Mouse (Mus musculus) frontal cortex, postnatal 10 days (tissue): ENCODE results near the gene Cspg4.

ENCODE experiments used
- DNase-seq, 2 experiments: peaks; one replicate each; pipeline ENCODE4 v3.0.0; 2022; ENCODE audit warnings: low spot score in 2 of 2, mixed read lengths in 1 of 2

The Cspg4 gene

DNA sequence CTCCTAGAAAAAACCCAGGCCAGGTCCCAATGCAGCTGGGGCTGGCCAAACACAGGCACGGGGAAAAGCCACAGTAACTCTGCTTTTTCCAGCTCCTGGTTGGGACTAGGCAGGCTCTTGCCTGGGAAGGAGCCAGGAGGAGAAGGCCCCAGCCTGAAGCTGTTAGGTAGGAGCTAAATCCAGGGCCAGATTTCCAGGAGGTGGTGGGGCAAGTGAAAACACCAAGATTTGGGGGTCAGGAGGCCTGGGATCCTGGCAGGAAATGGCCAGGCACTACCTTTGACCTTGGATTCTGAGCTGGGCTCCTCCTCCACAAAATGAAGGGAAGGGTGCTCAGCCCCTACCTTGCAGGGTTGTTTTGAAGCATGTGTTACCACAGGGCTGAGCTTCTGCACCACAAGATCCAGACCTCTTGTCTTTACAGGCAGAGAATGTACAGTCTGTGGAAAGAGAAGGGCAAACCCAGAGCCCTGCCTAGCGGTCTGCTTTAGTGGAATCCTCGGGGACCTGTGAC lies 560 bp upstream of the Cspg4 start, which contains the start of gene Odf3l1:
Gene Odf3l1 (minus strand): TSS at position 464 of the 514 bp plus-strand sequence.
- DNase-seq = no peak

DNA sequence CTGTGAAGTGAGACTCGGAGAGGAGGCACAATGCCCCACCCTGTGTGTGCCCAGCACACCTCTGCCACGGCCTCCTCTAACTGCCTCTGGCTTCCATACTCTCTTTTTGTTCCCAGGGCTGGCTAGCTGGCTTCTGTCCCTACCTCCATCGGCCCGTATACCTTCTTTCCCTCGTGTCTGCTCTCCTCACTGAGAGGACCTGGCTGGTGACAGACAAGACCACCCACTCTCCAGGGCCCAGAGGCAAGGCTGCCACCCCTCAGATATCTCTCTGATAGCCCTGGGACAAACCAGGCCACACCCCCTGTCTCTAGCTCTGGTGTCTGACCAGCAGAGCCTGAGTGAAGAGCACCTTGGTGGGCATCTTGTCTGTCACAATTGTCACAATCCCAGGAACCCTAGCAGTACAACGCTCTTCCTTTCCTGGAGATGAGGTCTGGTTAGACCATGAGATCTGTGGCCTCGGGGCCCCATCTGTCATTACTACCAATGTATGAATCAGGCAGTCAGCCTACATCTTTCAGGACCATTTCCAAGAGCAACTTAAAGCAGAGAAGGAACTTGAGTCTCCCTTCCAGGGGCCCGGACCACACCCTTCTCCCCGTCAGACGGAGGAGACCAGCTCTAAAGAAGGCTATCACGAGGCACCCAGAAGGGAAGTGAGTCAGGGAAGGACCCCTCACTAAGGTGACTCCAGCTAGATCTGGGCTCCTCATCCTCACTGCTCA lies 1.0 kb downstream of the Cspg4 start:
- no peak for DNase-seq

DNA sequence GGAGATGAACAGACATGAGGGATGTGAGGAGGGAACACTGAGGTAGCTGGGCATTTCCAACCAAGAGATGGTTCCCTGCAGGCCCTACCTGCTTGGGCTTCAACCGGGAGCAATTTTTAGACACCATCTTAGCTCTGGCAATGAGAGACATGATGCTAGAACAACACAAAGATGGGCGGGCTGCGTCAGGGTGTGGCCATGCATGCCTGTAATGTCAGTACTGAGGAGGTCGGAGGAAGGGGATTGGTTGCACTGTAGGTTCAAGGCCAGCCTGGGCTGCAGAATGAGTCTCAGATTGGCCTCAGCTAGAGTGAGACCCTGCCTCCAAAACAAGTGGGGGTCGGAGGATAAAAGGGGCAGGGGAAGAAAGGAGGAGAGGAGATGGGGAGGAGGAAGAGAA lies 1.6 kb downstream of the Cspg4 start:
- DNase-seq = no peak

DNA sequence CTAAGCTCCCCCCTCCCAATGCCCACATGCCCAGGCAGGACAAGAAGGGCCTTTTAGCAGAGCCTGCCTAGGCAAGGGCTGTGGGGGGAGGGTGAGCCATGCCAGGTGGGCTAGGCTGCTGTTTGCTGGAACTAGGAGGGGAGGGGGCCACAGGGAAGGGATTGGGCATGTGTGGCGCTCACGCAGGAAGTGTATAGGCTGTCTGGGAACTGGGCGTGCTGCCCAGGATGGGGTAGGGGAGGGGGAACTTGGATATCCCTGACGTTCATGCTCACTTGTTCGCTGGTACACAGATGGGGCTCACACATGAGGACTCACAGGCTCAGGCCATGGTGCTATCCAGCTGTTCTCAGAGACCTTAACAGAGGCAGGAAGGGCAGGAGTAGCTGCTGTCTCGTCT lies 3.5 kb downstream of the Cspg4 start:
- peak; percentile 81 to 89 for DNase-seq

DNA sequence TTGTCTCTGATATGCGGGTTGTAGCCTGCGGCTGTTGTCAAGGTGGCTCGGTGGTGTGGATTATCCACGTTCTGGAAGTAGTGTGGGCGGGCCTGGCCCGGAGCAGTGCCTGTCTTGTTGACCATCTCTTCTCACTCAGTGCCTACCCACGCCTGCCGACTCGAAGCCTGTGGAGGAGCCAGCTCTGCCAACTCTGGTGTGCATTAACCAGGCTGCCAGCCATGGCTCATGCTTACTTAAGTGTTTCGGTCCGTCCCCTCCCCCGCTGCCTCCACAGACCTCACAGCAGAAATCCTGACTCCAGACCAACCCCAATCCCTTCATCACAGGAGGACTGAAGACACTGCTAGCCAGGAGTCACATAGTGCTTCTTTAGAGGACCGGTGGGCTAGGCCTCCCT lies 4.7 kb downstream of the Cspg4 start:
- peak in 1 of 2 experiments; percentile 69 for DNase-seq

DNA sequence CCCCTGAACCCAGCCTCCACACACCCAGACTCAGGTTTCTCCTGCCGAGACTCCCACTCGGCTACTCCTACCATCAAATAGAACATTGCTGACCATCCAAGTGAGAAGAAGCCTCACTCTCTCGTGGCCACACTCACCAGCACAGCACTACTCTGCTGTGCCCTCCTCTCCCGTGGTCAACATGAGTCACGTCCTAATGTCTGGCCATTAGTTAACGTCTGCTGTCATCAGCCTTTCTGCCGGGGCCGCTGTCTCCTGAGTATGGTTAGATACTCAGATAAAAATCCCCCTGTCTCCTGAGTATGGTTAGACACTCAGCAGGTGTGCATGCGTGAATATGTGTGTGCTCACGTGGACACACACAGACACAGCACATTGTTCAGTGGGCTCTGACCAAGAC lies 5.9 kb downstream of the Cspg4 start:
- no peak for DNase-seq

DNA sequence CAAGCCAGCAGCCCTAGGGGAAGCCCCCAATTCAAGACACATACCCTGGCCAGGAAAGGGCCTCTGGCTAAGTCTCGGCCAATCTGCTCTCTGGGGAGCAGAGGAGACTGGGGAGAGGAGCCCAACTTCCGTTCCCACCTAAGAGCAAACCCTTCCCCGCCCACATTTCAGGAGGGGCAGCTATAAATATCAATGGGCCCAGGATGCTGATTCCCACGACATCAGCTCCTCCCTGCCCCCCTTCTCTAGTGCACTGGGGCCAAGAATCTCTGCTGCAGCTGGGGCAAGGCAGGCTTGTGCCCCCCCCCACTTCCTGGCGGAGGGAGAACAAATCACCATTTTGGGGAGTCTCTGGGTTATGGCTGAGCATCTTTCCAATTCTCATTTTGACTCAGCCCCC lies 6.4 kb downstream of the Cspg4 start:
- no peak for DNase-seq

DNA sequence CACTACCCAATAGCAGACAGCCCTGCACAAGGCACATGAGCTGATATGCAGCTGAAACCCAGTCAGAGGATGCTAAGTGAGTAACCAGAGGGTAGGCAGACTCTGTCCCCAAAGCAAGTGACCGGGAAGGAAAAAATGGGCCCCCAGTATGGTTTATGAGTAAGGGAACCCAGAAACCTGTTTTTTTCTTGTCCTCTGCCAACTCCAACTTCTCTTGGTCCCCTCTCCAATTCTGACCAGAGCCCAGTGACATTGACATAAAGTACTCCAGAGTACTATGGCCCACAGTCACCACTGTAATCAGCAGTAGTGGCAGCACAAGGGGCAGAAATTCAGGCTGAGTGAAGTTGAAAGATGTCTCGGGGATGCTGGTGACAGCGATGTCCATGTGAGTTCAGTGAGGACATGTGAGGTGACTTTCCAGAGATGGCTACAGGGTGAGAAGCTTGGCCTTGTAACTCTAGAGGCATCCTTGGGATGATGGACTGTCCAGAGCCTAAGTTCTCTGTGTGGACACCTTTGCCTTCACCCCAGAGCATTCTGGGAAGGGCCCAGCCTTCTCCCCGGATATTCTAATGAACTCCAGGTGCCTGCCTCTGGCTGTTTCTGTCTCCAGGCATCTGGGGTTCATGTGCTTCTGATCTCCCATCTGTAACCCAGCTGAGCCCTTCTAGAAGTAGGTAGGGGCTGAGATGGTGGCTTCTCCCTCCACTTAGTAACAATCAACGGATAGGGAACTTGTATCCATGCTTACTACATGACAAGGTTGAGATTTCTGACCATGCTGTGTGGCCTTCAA lies 7.5 kb downstream of the Cspg4 start:
- DNase-seq = no peak

DNA sequence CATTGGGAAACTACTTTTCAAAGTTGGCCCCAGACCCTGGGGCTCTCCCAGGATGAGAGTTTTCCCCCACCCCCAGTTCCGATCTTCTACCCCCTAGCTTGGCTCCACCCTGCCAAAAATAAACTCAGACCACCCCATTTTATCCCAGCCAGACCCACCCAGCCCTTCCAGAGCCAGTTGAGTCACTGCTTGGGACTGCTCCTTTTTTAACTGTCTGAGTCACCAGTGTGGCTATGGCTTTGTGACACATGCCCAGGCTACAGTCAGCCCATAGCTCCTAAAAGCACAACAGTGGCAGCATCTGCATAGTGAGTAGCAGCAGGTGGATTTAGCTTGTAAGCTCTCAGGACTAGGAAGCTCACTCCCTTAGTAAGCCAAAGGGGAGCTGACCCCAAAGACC lies 8.3 kb downstream of the Cspg4 start:
- DNase-seq = no peak

DNA sequence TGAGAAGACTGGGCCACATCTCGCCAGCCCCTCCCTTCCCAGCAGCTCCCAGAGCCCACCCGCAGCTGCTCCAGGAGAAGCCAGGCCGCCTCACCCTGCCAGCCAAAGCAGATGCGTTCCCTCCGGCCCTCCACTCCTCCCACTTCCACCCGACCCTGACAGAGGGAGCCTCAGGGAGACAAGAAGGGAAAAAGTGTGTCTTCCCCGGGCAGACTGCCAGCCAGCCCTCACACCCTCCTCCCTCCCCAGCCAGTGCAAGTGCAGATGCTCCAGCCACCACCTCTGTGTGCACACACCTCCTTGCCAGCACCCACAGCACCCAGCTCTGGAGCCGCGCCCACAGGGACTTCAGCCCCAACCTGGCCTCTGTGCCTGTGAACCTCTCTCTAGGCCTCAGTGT lies 12.0 kb downstream of the Cspg4 start:
- DNase-seq = peak; percentile 60 to 71

DNA sequence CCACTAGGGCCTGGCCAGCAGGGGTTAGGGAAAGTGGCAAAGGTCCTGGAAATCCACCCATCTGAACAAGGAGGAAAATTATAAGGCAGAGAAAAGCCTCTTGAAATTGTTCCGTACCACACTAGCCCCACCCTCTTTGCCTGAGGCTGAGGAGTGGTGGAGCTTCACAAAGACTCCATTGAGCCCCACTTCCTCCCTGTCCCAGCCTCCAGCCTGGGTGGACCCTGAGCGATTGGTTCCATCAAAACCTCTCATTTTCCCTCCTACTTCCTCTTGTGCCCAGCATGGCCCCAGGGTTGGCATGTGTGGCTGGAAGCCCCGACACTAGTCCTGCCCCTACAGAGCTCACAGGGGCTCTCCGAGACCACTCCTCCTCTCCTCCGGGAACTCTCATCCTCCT lies 12.5 kb downstream of the Cspg4 start:
- DNase-seq = no peak

DNA sequence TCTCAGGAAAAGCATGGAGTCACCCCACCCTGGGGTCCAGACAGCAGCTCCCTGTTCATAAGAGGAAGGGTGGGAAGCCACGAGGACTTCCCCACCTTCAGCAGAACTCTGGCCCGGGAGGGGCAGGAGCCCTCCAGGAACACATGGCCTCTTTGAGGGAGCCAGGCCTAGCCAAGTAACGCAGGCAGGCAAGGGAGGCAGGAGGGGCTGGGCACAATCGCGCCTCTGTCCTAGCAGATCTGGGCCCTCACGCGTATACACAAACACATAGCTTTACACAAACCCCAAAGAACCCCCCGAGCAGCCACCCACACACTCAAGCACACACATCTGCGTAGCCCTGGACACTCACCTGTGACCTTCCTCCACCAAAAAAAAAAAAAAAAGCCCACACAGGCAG lies 16.0 kb downstream of the Cspg4 start:
- DNase-seq = no peak

DNA sequence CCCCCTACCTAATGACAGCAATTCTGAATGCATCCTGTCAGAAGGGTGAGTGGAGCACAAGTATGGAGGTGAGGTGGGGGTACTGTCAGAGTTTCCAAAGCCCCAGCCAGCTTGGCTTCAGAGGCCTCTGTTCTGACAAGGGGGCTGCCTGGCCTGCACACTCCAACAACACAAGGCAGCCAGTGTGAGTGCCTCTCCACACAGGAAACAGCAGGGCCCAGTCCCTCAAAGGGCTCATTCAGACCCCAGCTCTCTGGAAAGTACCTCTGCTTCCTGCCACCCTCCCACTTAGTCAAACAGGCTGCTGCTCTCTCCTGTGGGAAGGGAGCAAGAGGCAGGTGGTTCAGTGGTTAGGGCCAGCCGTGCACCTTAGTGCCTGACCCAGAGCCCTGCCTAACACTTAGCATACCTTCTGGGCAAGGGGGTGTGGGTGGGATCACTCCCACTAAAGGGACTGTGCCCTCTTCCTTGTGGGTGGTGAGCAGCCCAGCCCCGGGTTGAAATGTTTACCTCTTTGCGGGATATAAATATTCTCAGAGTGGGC lies 16.8 kb downstream of the Cspg4 start:
- no peak for DNase-seq

DNA sequence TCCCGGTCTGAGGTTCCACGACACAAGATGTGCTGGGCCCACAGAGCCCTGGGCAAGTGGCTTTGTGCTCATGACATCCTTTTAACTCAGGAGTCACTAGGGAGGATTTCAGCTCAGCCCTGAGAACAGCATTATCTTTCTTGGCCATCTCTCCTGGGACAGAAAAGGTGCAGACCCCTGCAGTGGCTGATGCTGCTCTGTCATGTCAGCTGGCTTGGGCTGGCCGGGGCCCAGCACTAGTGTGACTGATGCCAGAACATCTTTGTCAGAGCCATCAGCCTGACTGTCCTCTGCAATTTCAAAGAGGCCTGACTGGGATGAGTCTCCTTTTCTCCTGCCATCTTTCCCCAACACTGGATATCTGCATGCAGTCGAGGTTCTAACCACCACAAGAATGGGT lies 17.4 kb downstream of the Cspg4 start:
- no peak for DNase-seq

DNA sequence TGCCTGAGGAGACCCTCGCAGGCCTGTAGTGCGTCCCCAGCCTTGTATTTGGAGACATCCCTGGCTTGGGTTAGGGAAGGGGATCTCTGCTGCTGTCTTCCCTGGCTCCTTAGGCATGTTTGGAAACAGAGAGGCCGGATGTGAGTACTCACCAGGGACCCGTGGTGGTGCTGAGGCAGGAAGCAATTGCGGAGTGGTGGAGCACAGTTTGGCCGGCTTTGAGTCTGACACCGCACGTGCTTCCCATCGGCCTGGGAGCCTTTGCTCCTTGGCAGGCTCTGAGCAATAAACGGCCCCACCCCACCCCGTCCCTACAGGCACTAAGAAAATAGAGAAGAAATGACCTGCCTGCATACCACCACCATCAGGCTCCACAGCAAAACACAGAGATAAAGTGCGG lies 18.0 kb downstream of the Cspg4 start:
- DNase-seq = no peak

DNA sequence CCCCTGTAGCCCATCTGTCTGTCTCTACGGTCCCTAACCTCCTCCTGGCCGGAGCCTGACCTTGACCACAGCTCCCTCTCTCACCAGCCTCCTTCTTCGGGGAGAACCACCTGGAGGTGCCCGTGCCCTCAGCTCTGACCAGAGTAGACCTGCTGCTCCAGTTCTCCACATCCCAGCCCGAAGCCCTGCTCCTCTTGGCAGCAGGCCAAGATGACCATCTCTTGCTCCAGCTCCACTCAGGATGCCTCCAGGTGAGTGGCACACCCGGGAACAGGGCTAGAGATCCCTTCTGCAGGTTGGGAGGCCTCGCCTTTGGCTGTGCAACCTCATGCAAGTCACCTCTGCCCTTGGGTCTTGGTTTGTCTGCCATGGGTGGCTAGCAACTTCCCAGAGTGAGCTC lies 18.6 kb downstream of the Cspg4 start:
- no peak for DNase-seq

DNA sequence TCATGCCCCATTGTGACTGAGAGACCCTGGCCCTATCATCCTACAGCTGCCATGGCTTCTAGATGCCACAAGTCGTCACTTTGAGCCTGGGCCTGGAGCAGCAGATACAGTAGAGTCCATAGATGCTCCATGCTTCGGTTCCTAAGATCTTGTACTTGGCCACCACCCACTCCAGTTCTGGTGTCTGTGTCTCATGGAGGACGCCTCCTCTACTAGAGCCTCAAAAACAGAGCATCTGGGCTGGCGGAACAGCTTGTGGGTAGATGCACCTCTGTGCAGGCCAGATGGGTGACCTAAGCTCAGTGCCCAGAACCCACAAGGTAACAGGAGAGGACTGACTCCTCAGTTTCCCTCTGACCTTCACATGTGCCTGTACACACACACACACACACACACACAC lies 19.5 kb downstream of the Cspg4 start:
- no peak for DNase-seq

DNA sequence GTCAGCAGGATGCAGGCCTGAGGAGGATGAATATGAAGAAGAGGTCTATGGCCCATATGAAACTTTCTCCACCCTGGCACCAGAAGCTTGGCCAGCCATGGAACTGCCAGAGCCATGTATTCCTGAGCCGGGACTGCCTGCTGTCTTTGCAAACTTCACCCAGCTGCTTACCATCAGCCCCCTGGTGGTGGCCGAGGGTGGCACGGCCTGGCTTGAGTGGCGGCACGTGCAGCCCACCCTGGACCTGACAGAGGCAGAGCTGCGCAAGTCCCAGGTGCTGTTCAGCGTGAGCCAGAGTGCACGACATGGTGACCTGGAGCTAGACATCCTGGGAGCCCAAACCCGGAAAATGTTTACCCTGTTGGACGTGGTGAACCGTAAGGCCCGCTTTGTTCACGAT lies 21.3 kb downstream of the Cspg4 start:
- DNase-seq = no peak

DNA sequence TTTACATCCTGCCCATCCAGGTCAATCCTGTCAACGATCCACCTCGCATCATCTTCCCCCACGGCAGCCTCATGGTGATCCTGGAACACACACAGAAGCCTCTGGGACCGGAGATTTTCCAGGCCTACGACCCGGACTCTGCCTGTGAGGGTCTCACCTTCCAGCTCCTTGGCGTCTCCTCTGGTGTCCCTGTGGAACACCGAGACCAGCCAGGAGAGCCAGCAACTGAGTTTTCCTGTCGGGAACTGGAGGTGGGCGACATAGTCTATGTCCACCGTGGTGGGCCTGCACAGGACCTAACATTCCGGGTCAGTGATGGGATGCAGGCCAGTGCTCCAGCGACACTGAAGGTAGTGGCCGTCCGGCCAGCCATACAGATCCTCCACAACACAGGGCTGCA lies 21.8 kb downstream of the Cspg4 start:
- DNase-seq = no peak

DNA sequence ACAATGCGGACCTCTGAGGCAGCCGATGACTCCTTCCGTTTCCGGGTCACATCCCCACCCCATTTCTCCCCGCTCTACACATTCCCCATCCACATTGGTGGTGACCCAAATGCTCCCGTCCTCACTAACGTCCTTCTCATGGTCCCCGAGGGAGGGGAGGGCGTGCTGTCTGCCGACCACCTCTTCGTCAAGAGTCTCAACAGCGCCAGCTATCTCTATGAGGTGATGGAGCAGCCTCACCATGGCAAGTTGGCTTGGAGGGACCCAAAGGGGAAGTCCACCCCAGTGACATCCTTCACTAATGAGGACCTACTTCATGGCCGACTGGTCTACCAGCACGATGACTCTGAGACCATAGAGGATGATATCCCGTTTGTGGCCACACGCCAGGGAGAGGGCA lies 22.7 kb downstream of the Cspg4 start:
- DNase-seq = no peak

DNA sequence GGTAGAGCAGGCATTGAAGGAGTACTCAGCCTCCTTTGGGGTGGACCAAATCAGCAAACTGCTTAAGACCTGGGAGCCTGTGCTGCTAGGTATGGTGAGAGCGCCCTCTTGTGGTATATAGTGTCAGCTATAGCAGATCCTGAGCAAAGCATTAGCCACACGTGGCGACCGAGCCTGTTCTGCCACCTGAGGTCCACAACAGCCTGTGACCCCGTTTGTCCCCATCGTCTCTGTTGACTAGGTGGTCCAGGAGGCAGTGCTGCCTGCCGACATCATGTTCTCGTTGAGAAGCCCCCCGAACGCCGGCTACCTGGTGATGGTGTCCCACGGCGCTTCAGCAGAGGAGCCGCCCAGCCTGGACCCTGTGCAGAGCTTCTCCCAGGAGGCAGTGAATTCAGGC lies 25.0 kb downstream of the Cspg4 start:
- DNase-seq = peak in 1 of 2 experiments; percentile 68

DNA sequence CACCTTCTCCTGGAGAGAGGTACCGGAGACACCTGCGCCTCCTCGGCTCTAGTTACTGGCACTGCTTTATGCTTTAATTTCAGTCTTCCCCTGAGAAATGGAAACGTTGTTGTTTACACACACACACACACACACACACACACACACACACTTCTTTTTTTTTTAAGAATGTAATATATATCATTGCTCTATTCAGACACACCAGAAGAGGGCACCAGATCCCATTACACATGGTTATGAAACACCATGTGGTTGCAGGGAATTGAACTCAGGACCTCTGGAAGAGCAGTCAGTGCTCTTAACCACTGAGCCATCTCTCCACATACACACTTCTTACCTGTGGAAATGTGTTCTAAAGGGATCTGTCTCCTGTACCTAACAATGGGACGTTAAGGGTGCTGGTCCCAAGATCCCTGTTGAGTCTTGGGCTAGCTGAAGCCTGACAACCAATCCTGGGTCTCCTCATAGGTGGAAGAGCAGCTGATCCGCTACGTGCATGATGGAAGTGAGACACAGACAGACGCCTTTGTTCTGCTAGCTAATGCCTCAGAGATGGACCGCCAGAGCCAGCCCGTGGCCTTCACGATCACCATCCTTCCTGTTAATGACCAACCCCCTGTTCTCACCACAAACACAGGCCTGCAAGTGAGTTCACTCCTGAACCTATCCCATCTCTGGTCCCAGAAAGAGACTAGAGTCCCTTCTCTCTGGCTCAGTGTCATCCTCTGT lies 25.9 kb downstream of the Cspg4 start:
- no peak for DNase-seq
